Mouse (Mus musculus) brown adipose tissue, adult 24 weeks (tissue): Measurements from ENCODE around the gene Crb1. TPM values are rescaled to one million over a fixed set of nuclear protein-coding genes. Genes with fewer than 3 reads are reported as not detected.
A peak's percentile ranks its signal among the peaks of the same experiment; 100 is the strongest.
"Not testable (repeated sequence)": the region's sequence is repeated elsewhere in the genome, so short reads cannot be mapped to it uniquely, and the experiment has no call there.

Source experiments
- H3K27ac ChIP-seq: fragments of 200-500 bp; replicated peaks from 2 replicates; pipeline ENCODE4 v1.5.1; 2012; ENCODE audit warnings: low read depth, mild to moderate bottlenecking, low read length
- H3K4me1 ChIP-seq: fragments of 200-500 bp; 2 replicates; pipeline ENCODE4 v1.6.1; 2012; ENCODE audit warnings: low read length, mixed read lengths; ENCODE audit not compliant: control insufficient read depth, insufficient read depth, insufficient read length
- H3K4me3 ChIP-seq: fragments of 200-500 bp; 2 replicates; pipeline ENCODE4 v1.5.1; 2012; ENCODE audit warnings: low read depth, mild to moderate bottlenecking, low read length, moderate library complexity; ENCODE audit not compliant: insufficient read depth
- polyA plus RNA-seq: library from polyadenylated mRNA; stranded (reverse); fragments of >200 nt; gene quantifications from 2 replicates; pipeline ENCODE4 v1.2.4, GENCODE M21; 2012; ENCODE audit not compliant: missing spikeins, insufficient read depth, insufficient read length

The Crb1 gene
- not detected in 2 replicates for polyA plus RNA-seq

DNA sequence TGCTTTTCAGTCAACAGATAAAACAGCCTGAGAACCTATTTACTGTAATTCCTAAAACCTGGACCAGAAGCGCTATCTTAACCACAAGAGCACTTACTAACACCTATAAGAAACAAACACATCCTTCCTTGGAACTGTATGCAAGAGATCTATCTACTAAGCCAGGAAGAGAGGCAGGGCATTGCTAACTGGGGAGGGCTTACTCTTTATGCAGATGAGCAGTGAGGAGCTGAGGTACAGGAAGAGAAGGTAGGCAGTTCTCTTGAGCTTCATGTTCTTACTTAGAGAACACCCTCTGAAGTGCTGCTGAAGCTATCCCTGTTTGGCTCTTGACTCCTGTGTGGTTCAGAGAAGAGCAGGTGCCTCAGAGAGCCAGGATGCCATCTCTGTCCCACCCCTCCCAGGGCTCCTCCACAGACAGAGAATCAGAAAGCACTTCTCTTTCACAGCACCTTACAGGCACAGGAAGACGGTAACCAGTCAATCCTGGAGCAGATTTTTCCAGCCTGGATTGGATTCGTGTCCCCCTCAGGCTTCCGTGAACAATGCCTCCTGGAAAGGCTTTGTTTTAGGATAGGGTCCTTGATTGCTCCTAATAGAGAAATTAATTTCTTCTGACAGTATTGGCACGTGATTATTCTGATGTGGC lies at the start of gene Crb1:
TSS of gene Crb1 (minus strand) at position 463 of the 649 bp plus-strand sequence.
- Histone ChIP-seq H3K4me3 (no peak within 1 kb of the TSS), H3K27ac (no peak within 1 kb of the TSS), H3K4me1 (no peaks in the 10 kb centered on the region)

DNA sequence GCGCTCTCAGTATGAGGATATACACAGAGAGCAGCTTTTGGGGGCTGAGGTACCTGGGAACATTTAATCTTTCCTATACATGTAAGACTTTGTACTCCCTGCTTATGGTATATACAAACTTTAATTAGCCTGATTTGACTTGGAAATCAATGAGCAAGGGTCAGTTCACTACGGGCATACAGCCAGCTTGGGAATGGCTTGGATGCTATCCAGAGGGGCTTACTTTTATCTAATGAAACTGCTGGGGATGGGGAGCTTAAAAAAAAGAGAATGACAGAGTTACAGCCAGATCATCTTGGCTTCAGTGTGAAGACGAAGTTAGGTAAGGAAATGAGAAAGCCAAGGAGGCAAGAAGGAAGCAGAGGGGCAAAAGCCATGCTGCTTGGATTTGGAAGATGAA lies 48.1 kb upstream of the Crb1 start:
- Histone ChIP-seq H3K4me1 (peaks cover 13% of the 10 kb centered on the region), H3K27ac (no peak overlapping the region), H3K4me3 (no peak overlapping the region)

DNA sequence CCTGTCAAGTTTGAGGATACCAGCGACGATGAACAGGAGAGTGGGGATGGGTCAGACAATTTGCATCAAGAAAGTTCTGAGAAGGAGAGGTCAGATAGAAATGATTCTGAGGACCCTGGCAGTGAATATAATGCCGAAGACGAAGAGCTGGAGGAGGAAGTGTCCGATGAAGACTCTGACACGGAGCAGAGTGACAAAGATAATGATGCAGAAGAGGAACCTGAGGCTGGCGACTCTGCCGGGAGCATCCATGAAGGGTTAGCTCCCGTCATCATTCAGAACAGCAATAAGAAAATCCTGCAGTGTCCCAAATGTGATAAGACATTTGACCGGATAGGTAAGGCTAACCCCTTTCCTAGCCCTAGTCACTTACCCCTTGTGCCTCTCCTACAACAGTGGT lies 47.0 kb upstream of the Crb1 start:
- Histone ChIP-seq H3K4me1 (peaks cover 13% of the 10 kb centered on the region), H3K27ac (no peak overlapping the region), H3K4me3 (peak overlapping the region; percentile 84)

DNA sequence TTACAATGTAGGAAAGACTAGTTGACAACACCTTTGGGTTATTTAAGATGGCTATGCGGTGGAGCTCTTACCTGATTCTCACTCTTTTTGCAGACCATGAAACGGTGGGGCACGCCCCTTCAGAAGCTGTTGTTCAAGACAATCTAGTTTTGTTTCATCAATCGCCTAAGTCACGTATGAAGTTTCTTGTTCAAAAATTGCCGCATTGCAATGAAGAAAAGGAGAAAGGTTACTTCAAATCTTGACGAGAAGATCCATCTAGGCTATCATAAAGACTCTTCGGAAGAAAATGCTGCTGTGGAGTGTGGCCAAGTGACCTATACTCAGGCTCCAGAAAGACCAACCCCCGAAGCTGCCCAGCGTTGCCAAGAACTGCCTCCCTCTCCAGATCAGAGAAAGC lies 46.0 kb upstream of the Crb1 start:
- H3K4me1 ChIP-seq, result peaks cover 13% of the 10 kb centered on the region
- peak overlapping the region; percentile 84 for H3K4me3 ChIP-seq
- H3K27ac ChIP-seq, result 0 out of 2 replicates have a peak overlapping the region, but pooled peaks have one; percentile 72

DNA sequence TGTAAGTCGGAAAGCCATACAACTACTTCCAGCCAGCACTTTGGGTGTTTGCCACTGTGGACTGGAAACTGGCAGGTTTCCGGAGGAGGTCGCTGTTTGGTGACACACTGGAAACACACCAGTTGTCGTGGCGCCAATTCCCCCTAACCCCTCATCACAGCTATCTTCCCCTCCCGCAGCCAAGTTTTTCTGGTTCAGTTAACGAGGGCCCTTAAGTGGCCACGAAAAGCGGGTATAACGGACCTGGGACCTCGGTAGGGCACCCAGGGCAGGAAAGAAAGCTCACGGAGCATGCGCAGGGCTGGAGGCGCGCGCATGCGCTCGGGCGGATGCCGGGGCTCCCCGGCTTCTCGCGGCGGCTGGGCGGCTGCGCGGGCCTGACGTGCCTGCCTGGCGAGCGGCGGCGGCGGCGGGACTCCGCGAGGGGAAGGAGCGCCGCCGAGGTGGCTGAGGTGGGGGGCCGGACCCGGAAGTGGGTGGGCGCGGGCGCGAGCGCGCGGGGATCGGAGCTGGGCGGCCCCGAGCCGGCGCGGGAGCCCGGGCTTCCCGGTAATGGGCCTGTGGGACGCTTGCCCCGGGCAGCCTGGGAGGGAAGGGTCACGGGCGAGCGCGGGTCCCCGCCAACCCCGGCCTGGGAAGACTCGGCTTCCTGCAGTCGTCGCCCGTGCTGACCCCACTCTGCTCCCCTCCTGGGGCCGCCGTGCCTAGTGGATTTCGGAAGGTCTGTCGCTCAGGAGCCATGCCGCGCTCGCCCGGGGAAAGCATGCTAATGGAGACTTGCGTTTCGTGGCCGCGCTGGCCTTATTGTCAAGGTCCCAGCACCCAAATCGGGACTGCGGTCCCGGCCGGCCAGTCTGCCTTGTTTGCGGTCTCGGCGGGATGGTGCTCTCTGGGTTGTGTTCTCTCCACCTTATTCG lies 45.2 kb upstream of the Crb1 start, which contains the start of gene Zbtb41:
TSS of gene Zbtb41 (plus strand) at position 414 of the 917 bp plus-strand sequence.
- H3K27ac ChIP-seq, result peak within 1 kb of the TSS; percentile 96
- peak within 1 kb of the TSS; percentile 84 for H3K4me3 ChIP-seq
- peaks cover 13% of the 10 kb centered on the region for H3K4me1 ChIP-seq

DNA sequence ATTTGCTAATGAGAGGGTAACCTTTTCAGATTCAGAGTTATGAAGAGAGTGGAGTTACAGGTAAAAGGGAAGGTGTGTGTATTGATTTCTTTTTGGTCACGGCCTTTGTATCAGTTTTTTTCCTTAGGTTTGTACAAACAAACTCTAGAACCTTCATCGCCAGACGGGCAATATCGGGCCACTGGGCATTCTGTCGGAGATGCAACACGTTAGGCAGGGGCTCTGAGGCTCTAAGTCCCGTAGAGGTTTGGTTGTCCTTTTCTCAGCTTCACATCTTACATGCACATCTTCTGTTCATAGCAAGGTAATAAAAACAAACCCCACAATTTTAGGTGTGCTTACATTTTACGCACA lies 44.6 kb upstream of the Crb1 start:
- Histone ChIP-seq H3K27ac (peak overlapping the region; percentile 96), H3K4me3 (peak overlapping the region; percentile 84), H3K4me1 (peaks cover 13% of the 10 kb centered on the region)

DNA sequence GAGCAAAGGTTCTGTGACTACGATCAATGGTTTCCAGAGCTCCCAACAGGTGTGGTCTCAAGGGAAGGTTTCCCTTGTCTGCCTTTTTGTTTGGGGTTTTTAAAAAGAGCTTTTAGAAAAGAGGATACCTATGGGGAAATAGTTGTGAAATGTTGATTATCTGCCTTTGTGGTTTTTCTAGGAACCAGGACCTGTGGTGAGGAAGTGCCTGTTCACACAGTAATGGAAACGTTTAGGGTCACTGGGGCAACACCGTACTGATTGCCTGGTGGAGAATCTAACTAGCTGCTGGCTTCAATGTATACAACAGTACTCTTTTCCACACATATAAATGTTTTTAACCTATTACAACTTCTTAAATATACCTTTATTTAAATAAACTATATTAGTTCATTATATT lies 36.6 kb upstream of the Crb1 start:
- no peak overlapping the region for H3K4me3 ChIP-seq
- no peaks in the 10 kb centered on the region for H3K4me1 ChIP-seq
- no peak overlapping the region for H3K27ac ChIP-seq

DNA sequence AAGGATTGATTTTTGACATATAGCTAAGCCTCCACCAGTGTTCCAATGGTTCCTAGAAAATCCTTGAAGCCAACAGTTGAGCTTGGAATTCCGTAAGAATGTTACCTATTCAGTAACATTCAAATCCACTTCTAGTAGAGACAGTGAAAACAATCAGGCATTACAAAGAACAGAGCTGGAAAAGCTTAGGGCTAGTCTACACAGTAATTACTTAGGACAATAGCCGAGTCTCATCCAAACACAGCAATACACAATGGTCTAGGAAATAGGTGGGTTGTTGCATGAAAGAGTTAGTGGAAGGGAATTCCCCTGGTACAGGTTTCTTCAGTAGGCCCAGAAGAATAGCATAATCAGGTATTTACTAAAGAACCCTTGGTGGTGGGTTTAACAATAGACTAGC lies 35.5 kb upstream of the Crb1 start:
- not testable (repeated sequence) for H3K4me1 ChIP-seq

DNA sequence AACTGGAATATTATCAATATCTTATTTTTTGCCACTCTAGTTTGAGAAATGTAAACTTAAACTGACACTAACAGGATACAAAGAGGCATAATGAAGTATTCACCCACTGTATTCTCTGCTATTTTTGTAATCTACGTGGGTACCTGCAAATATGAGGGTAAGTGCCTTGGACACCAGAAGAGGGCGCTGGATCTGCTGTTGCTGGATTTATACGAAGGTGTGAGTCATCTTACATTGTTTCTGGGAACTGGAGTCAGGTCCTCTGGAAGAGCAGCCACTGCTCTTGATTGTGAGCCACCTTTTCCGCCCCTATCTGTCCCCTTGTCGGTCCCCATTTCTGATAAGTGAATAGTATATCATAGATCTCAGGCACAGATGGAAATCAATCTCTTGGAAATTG lies 30.8 kb upstream of the Crb1 start:
- H3K4me3 ChIP-seq, result no peak overlapping the region
- no peak overlapping the region for H3K27ac ChIP-seq
- no peaks in the 10 kb centered on the region for H3K4me1 ChIP-seq

More for the DNA sequence above, 35.5 kb upstream of the Crb1 start:
- H3K4me3 ChIP-seq, H3K27ac ChIP-seq: not testable (repeated sequence)

DNA sequence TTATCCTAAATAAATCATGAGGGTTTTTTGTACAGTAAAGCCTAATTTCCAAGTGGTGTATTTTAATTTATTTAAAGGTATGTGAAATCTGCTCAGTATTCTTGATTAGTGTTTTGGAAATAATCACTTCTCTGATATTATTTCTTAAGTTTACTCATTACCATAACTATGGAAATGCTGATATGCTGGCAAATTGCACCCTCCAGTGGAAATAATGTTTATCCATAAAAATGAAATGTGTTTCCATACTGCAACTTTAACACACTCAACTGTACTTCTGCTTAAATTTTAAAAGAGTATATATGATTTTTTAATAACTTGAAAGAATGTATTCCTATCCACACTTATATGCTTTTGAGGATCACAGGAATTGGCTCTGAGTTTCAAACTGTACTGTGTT lies 28.9 kb upstream of the Crb1 start:
- no peaks in the 10 kb centered on the region for H3K4me1 ChIP-seq
- H3K4me3 ChIP-seq, result no peak overlapping the region
- H3K27ac ChIP-seq, result no peak overlapping the region

DNA sequence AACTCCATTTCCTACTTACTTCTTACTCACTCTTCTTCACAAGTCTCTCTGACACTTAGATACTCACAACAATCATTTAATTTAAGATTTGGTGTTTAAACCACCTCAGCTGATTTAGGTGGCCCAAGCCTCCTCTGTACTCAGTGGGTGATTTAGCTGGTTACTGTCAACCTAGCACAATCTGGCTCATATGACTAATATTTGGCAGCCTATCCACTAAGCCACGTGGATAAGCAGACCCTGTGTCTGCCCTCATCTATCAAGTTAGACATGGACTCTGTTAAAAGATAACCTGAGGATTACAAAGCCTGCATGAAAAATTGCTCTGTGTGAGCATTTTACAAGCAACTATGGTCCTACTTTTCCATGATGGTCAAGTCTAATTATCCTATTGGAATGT lies 19.7 kb upstream of the Crb1 start:
- Histone ChIP-seq H3K27ac (no peak overlapping the region), H3K4me3 (no peak overlapping the region), H3K4me1 (no peaks in the 10 kb centered on the region)

DNA sequence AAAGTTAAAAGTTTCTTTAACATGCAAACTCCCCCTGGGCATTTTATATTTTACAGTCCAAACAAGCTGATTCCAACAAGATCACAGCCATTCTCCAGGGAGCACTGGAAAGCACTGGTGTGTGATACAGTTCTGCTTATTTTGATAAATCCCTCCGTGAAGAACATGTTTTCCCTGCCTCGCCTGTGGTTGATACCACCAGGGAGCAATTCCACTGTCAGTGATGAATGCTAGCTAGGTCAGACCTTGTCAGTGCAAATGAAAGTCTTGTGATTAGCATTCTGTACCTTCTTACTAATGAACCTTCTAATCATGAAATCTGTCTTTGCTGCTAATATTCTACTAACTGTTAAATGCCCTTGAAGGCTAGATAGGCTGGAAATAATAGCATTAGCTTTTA lies 14.8 kb upstream of the Crb1 start:
- no peak overlapping the region for H3K4me3 ChIP-seq
- H3K4me1 ChIP-seq, result no peaks in the 10 kb centered on the region
- H3K27ac ChIP-seq, result no peak overlapping the region

DNA sequence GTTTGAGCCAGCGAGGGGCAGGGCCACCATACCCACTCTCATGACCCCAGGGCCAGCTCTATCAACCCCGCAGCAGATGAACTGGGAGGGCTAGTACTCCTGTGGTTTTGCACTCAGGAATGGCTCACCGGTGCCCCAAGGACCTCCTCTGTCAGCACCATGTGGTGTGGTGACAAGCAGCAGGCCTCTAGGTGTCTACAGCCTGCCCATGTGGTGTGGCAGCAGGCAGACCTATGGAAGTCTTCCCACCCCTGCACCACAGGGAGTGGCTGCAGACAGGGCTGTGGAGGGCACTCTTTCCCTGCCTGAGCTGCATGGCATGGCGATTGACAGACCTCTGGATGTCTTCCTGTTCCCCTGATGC lies 2.7 kb upstream of the Crb1 start:
- Histone ChIP-seq H3K4me3 (no peak overlapping the region), H3K27ac (no peak overlapping the region), H3K4me1 (no peaks in the 10 kb centered on the region)

DNA sequence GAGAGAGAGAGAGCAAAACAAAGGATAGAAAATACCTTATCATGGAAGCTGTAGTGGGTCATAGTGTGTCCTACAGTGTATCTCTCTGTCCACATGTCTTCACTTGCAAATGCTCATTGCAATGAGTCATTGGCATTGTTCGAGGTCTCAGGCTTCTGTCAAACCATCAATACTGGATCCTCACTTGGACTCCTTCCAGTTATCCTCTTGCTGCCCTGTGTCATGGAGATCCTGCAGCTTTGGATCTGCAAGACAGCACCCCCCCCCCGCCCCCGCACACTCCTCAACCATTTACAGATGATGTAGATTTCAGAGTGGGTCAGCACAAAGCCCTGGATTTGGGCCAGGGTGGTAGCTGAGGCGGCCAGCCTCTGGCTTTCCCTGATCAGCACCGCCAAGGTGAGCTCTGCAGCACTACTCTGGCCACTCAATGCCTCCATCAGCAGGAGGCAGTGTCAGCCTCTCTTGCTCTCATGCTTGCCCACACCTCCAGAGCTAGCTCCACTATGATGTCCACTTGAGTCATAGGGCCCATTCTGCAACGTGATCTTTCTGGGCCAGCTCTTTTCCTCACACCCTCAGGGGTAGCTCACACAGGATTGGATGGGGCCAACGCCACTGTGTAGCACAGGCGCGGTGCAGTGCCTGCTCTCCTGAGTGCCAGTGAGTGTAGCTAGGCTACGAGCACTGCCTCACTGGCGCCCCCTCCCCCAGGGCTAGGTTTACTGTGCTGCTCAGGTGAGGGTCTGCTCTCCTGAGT lies 2.1 kb upstream of the Crb1 start:
- Histone ChIP-seq H3K4me3 (no peak overlapping the region), H3K27ac (no peak overlapping the region), H3K4me1 (no peaks in the 10 kb centered on the region)

DNA sequence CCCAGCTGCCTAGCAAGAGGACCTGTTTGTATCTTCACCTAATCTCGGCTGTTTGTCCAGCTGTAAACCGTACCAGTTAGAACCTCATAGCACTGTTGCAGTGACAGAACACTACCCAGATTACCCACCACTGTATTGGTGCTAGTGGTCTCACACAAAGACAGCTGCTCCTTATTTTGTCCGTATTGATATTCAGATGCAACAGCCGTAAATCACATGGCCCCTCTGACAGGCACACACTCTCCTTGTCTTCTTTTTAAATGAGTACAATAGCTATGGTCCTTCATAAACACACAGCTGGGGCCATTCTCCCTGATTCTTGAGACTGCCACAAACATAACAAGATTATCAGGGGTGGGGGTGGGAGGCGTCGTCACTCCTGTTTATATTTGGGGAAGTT lies 1.0 kb downstream of the Crb1 start:
- H3K4me1 ChIP-seq, result no peaks in the 10 kb centered on the region

More for the DNA sequence above, 1.0 kb downstream of the Crb1 start:
- Histone ChIP-seq H3K4me3 (no peak overlapping the region), H3K27ac (no peak overlapping the region)
